Mouse (Mus musculus): ENCODE data around the gene Fst. TPM values are rescaled to one million over a fixed set of nuclear protein-coding genes. Genes with fewer than 3 reads are reported as not detected.

Fst gene
- polyA plus RNA-seq, 1 experiment from 2014 or later = 4.3 TPM

Other genes with a start within 250 kb of the Fst start
- gene Ndufs4, start 70.7 kb downstream of the Fst start, polyA plus RNA-seq (2015; fragmentation: Nextera tagmentation; extraction: Ambion mirVana) = 127 and 133 TPM in 2 replicates